Comparison of ENCODE assay signal across 22 mouse cellular contexts in genomic region chr11:59769307-59769706, GRCm38 (mm10).
"Had no signal": no experiment of that assay in that cellular context is flagged by ENCODE, and none has a peak within 500 bp of the region (broad histone marks: within the 10 kb centered on the region; RNA-seq: fewer than 3 reads in every experiment).

No protein-coding gene starts in this region.

- H3K27me3 ChIP-seq: kidney, embryonic 15.5 days; limb, embryonic 13.5 days; liver, embryonic 12.5 days; liver, embryonic 15.5 days; lung, embryonic 15.5 days; midbrain, embryonic 13.5 days; neural tube, embryonic 12.5 days; stomach, embryonic 15.5 days had no signal

- H3K4me3 ChIP-seq: kidney, embryonic 15.5 days; limb, embryonic 10.5 days; limb, embryonic 13.5 days; liver, embryonic 12.5 days; liver, embryonic 15.5 days; lung, embryonic 15.5 days; midbrain, embryonic 13.5 days; neural tube, embryonic 12.5 days; stomach, embryonic 15.5 days had no signal

- DNase-seq: kidney, adult 11 months; kidney, adult 8-10 months; kidney, postnatal 10 days; kidney, postnatal 36 days; layer of hippocampus, adult 9-11 months; liver; lung, adult 18-20 months; lung, postnatal 10 days; lung, postnatal 36 days; retina, postnatal 1 day; right cerebral cortex, postnatal 25 days; spleen, adult 18-20 months; thymus, postnatal 25 days had no signal

- H3K27ac ChIP-seq: kidney, embryonic 15.5 days; limb, embryonic 10.5 days; limb, embryonic 13.5 days; liver, embryonic 12.5 days; liver, embryonic 15.5 days; lung, embryonic 15.5 days; midbrain, embryonic 13.5 days; neural tube, embryonic 12.5 days; stomach, embryonic 15.5 days had no signal

- H3K9ac ChIP-seq: kidney, embryonic 15.5 days; limb, embryonic 13.5 days; liver, embryonic 12.5 days; liver, embryonic 15.5 days; lung, embryonic 15.5 days; midbrain, embryonic 13.5 days; neural tube, embryonic 12.5 days; stomach, embryonic 15.5 days had no signal

- ATAC-seq: liver, embryonic 12.5 days; midbrain, embryonic 13.5 days had no signal

- H3K9me3 ChIP-seq: kidney, embryonic 15.5 days; limb, embryonic 10.5 days; limb, embryonic 13.5 days; liver, embryonic 12.5 days; liver, embryonic 15.5 days; lung, embryonic 15.5 days; midbrain, embryonic 13.5 days; neural tube, embryonic 12.5 days; stomach, embryonic 15.5 days had no signal

- H3K4me1 ChIP-seq: kidney, embryonic 15.5 days; limb, embryonic 10.5 days; limb, embryonic 13.5 days; liver, embryonic 12.5 days; liver, embryonic 15.5 days; lung, embryonic 15.5 days; midbrain, embryonic 13.5 days; neural tube, embryonic 12.5 days; stomach, embryonic 15.5 days had no signal

- H3K4me2 ChIP-seq: kidney, embryonic 15.5 days; limb, embryonic 13.5 days; liver, embryonic 12.5 days; liver, embryonic 15.5 days; lung, embryonic 15.5 days; midbrain, embryonic 13.5 days; neural tube, embryonic 12.5 days; stomach, embryonic 15.5 days had no signal
